Mouse (Mus musculus): Measurements from ENCODE around the gene Ggn. TPM values are rescaled to one million over a fixed set of nuclear protein-coding genes. Genes with fewer than 3 reads are reported as not detected.
"Not testable (repeated sequence)": the region's sequence is repeated elsewhere in the genome, so short reads cannot be mapped to it uniquely, and the experiment has no call there.

Gene Ggn
- under 1 TPM; 0.36 to 0.81 TPM for total RNA-seq (2021)
- long read RNA-seq, experiment 1, result 0 reads
- long read RNA-seq, experiment 2, result 0 reads

DNA sequence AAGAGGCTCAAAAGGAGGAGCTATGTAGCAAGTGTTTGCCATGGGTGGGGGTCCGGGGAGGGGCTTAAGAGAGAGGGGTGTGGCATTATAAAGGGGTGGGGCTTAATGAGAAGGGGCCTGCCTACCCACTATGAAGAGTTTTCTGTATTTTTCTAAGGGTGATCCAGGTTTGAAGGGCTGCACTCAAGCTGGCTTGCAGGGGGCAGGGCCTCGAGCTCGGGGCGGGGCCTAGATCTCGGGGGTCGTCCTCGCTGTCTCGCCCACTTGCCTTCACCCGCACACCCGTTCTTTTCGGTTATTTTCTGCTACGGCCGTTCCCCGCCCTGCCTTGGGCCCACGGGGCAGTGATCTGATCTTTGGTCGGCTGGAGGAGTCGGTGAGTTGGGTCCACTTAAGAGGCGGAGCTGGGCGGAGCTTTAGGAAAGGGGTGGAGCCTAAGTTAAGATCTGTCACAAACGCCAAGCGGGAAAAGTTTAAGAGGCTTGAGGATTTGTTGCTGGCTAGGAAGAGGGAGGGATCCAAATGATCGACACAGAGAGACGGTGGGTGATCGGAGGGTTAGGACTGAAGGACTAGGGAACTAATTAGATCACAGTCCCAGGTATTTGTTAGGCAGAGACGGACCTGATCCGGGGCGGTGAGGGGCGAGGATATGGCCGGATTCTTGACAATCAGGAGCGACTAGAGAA, at the start of gene Ggn, which contains the start of gene Spred3:
Gene Ggn, plus strand, starts transcription at position 145 of the 689 bp plus-strand sequence.
Gene Spred3, minus strand, starts transcription at position 346 of the 689 bp plus-strand sequence.
- peak in 1 of 2 experiments; percentile 71 for DNase-seq (ENCODE audit: low spot score in 2 of 2)

DNA sequence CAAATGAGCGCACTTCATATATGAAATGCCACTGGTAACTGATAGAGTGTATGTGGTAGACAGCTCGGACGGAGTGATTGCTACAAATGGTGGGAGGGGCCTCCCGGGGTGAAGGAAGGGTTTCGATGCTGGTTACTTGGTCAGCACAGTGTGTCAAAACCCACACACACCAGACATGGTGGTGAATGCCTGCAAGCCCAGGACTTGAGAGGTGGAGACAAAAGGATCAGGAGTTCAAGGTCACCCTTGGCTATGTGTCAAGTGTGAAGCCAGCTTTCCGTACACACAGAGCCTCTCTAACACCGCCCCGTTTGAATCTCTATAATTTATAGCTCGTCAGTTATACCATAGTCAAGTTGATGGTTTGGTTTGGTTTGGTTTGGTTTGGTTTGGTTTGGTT, 47.2 kb upstream of the Ggn start:
- no peak for DNase-seq (ENCODE audit: low spot score in 2 of 2)

DNA sequence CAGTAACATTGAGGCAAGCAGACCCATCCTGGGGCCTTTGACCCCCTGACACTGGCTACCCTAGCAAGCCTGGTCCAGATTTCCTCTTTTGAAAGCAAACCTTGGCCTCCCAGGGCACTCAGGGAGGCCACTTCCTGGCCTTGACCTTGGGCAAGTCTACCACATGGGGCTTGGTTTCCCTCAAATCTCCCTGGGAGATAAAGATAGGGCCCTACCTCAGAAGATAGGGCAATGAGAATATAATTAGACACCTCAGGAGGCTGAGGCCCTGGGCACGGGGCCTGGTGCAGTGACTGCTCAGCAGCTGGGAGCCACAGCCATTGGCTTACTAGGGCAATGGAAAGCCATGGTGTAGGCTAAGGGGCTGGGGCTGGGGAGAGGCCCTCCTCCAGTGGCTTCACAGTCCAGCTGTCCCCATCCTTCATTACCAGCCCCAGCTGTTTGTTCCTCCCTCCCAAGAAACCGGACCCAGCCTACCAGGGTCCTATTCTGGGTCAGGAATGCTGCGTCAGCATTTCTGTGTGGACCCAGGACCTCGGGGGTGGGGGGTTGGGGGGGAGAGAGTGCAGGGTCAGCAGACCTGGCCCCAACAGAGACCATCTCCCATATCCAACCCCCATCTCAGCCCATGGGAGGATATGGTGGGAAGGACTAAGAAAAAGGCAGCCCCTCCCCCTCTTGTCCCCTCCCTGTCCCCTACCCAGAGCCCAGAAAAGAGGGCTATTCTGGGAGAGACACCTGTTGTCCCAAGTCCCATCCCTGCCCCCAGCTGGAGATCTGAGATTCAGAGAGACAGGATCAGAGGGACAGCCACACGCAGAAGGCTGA, 46.3 kb upstream of the Ggn start:
- peak in 1 of 2 experiments; percentile 48 for DNase-seq (ENCODE audit: low spot score in 2 of 2)

DNA sequence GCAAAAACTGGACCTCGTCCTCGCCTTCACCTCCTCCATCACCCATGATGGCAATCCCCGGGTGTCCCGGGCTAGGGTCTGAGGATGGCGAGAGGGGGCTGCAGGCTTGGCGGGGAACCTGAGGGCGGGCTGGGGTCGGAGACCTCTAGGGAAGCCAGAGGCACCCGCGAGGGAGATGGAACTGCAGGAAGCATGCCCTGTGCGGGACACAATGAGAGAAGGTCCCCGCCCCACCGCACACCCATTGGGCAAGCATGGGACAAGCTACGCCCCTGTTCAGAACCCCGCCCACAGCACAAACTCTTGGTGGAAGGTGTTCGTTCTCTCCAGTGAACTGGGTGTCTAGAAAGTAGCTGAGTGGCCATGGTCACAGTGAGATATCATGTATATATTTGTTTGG, 45.0 kb upstream of the Ggn start, which contains the start of gene Ryr1:
Gene Ryr1, minus strand, starts transcription at position 210 of the 400 bp plus-strand sequence.
- peak in 1 of 2 experiments; percentile 72 for DNase-seq (ENCODE audit: low spot score in 2 of 2)

DNA sequence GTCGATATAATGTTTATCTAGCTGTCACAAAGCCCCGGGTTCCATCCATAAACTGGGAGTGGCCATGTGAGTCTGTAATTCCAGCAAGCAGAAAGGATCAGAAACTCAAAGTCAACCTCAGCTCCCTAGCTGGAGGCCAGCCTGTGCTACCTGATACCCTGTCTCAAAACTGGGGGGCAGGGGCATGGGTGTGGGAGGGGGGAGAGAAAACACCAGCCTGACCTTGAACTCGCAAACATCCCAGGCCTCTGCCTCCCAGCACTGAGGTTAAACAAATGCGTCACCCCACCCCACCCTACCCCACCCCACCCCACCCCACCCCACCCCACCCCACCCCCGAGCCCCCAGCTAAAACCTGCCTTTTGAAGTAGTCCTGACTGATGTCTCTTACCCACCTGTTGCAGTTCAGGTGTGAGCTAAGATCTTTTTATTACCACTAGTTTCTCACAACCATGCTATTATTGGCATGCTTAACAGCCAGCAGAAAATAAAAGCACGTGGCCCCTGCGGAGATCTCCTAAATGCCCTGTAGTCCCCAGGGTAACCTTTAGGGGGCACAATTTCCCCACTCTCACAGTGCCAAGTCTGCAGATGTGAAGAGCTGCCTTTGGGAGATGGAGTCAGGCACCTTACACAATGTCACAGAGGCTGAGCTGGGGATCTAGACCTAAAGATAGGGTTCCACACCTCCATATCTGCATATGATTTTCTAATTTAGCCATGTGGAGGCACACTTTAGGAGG, 43.7 kb upstream of the Ggn start:
- DNase-seq (ENCODE audit: low spot score in 2 of 2), result no peak

DNA sequence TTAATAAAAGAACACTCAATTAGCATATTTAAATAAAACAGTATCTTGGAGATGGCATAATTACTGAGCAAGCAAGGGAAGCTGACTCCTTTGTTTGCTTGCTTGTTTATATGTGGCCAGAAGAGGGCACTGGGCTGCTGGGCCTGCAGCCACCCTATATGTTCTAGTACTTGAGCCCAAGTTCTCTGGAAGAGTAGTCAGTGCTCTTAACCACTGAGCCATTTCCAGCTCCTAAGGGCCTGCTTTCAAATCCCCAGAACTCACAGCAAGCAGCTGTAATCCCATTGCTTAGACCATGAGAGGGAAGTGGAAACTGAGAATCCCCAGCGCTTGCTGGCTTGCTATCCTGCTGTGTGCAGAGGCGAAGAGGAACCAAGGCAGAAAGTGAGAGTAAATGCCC, 41.3 kb upstream of the Ggn start:
- DNase-seq (ENCODE audit: low spot score in 2 of 2), result no peak

DNA sequence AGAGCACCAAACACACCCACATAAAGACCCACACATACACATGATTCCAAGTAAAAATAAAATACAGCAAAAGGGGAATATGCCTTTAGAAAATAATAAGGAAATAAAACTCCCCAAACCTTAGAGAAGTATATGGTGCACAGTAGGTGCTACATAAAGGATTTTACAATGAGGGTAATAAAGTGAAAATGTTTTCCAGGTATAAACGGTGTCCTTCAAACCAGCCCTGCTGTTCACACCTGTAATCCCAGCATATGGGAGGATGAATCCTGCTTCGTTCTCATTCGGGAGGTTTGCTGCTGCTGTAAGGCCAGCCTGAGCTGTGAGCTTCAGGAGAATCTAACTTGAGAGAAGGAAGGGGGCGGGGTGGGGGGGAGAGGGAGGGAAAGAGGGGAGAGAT, 35.8 kb upstream of the Ggn start:
- DNase-seq (ENCODE audit: low spot score in 2 of 2), result no peak

DNA sequence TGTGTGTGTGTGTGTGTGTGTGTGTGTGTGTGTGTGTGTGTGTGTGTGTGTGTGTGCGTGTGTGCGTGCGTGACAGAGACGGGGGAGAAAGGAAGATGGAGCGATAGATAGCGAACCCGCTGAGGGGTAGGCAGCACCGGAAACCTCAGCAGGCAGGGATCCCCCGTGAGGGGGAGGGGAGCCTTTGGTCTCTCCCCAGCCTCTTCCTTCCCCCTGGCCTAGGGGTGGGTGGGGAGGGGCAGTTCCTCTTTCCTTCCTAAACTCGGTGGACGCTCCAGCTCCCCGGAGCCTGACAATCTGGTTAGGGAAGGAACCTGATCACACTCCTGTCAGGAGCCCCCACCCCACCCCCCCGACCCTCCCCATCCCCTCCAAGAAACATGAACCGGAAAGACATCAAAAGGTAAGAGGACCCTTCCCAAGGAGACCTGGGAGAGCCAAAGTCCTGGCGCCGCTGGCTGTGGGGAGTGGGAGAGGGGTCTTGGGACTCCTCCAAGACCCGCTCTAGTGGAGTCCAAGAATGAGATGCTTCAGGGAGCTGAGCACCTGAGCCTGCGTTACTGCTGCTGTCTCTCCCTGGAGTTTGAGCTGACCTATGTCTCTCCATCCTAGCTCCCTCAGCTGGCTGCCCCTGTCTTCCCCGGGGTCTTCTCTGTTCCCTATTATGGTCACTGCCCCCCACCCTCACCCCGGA, 35.2 kb upstream of the Ggn start, which contains the start of gene Rasgrp4:
Gene Rasgrp4, plus strand, starts transcription at position 159 of the 694 bp plus-strand sequence.
- DNase-seq (ENCODE audit: low spot score in 2 of 2), result no peak

DNA sequence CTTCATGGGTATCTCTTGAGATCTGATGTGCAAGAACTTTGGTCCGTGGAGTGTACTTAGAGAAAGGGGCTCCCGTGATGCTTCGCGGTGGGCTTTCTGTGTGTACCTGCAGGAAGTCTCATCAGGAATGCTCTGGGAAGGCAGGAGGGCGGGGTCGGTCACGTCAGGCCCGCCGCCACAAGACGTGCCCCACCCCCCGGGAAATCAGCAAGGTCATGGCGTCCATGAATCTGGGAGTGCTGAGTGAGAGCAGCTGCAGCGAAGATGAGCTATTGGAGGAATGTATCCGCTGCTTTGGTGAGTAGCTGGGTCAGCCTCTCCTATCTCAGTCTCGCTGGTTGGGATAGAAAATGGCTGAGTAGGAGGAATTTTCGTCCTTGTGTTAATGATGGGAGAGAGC, 32.6 kb upstream of the Ggn start:
- no peak for DNase-seq (ENCODE audit: low spot score in 2 of 2)

DNA sequence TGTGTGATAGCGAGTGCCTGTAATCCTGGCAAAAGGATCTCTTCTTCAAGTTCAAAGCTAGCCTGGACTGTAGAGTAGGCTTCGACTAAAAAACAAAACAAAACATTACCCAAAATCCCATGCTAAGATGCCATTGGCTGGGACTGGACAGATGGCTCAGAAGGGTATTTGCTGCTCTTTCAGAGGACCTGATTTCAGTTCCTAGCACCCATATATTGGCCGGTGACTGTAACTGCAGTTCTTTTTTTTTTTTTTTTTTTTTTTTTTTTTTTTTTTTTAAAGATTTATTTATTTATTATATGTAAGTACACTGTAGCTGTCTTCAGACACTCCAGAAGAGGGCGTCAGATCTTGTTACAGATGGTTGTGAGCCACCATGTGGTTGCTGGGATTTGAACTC, 30.8 kb upstream of the Ggn start:
- DNase-seq (ENCODE audit: low spot score in 2 of 2), result not testable (repeated sequence)

DNA sequence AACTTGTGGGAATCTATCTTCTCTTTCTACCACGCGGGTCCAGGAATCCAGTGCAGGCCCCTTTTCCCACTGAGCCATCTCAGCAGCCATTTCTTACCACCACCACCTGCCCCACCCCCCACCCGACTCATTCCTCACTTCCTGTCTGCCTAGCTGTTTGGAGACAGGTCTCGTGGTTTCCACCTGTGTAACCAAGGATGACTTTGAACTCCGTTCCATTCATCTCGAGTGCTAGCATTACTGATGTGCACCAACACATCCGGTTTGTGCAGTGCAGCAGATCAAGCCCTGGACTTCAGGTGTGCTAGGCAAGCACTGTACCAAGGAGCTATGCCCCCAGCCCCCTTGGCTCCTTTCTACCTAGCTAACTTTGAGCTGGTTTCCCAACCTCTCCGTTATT, 28.6 kb upstream of the Ggn start:
- no peak for DNase-seq (ENCODE audit: low spot score in 2 of 2)

DNA sequence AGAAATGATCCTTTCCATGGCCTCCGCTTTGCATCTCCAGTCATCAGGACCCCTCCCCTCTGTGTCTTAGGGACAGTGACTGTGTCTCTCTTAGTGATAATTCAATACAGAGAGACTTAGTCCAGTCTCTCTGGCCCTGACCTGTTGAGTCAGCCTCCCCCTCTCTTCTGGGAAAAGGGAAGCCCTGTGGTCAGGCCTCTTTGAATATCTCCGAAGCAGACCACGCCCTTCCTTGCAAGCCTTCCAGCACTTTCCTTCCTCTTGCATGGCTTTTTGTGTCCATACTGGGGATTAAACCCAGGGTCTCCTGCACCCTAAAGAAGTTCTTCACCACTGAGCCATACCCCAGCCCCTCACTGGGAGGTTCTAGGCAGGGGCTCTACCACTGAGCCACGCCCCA, 26.0 kb upstream of the Ggn start:
- DNase-seq (ENCODE audit: low spot score in 2 of 2), result no peak

DNA sequence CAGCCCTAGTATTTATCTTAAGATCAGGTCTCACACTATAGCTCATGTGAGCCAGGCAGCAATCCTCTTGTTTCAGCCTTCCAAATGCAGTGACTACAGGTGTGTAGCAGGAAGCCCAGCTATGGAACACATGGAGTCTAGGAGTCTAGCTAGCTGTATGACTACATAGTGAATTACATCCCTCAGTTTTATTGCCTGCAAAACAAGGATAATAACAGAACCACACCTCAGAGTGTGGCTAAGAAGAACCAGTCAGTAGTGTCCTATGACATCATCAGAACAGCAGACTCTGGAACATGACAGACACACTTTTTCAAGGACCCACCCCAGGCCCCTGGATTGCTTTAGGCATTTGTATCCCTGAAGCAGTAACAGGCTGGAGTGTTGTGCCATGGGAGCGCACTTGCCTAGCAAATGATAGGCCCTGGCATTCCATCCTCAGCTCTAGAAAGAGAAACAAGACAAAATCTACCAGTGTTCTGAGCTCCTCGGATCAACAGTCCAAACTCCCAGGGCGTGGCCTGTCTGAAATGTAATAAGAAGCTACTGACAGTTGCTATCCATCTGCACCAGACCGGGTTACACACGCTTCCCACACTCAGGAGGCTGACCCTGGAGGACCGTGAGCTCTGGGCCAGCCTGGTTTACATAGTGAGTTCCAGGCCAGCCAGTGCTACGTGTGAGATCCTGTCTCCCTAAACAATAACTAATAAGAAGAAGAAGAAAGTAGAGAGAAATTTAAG, 23.2 kb upstream of the Ggn start:
- no peak for DNase-seq (ENCODE audit: low spot score in 2 of 2)

DNA sequence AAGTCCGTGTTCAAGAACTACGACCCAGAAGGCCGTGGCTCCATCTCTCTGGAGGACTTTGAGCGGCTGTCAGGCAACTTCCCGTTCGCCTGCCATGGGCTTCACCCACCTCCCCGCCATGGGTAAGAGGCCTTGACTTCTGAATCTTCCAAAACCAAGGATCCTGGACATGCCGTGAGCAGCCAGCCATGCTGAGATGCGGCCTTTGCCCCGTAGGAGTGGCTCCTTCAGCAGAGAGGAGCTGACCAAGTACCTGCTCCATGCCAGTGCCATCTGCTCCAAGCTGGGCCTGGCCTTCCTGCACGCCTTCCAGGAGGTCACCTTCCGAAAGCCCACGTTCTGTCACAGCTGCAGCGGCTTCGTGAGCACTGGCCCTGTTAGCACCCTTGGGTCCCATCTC, 21.2 kb upstream of the Ggn start:
- no peak for DNase-seq (ENCODE audit: low spot score in 2 of 2)

DNA sequence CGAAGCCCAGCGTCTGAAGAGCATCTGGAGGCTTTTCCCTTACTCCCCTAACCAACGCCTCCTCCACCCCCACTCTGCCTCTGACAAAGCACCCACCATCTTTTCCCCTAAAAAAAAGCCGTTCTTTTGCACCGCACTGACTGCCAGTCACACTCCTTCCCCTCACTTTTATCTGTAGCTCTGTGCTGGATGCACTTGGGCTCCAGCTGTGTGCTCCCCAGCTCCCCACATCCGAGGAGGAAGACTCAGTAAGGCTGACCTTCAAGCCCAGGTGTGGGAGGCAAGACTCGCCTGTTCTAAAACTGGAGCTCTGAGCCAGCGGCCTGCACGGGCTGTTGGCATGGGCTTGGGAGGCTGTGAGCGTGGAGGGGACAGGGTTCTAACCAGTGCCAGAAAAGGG, 18.5 kb upstream of the Ggn start:
- DNase-seq (ENCODE audit: low spot score in 2 of 2), result no peak

DNA sequence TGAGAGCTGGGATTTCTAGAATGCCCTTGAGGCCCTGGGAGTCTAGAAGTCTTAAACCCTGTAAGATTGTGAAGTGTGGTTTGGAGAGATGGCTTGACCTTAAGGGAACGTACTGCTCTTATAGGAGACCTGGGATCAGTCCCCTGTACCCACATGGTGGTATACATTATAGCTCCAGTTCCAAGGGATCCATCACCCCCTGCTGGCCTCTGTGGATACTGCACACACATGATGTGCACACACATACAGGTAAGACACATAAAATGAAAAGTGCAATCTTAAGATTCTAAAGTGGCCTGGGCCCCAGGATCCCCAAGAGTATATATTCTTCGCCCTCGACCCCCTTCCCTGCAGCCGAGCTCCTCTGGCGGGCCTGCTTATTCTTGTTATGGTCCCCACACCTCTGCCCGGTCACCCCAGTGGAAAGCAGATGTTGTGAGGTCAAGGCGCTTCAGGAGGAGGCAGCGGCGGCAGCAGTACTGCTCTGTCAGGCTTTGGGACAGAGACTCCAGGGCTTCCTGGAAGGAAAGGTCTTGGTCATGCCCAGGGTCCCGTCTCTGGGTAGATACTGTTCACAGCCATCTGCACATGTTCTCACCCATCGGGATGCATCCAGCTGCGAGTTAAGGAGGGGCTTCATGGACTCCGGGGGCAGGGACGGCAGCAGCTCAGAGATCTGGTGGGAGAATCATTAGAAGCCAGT, 15.8 kb upstream of the Ggn start:
- no peak for DNase-seq (ENCODE audit: low spot score in 2 of 2)

DNA sequence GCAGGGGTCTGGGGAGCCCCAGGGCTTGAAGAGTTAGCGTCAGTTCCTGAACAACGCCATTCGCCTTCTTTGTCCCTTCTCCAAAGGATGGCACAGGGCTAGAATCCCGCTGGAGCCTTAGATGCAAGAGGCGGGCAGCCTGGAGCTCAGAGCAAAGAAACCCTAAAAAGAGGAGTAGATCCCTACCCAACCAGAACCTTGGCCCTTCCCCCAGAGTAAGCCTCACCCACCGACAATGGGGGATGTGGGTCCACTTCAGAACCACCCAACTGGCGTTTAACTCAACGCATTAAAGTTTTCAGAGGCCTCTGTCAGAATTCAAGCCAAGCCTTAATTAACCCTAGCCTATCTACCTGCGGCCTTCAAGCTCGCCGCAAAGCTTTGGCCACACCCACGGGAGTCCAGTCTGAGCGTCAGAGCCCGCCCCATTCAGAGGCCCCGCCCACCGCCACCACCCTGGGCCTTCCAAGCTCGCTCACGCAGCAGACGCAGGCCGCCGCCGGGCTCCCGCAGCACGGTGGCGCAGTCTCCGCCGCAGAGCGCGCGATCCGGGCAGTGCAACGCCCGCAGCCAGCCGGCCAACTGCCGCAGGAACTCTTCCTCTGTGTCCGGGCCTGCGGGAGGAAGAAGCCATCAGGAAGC, 14.7 kb upstream of the Ggn start:
- DNase-seq (ENCODE audit: low spot score in 2 of 2), result peak; percentile 73 to 88

DNA sequence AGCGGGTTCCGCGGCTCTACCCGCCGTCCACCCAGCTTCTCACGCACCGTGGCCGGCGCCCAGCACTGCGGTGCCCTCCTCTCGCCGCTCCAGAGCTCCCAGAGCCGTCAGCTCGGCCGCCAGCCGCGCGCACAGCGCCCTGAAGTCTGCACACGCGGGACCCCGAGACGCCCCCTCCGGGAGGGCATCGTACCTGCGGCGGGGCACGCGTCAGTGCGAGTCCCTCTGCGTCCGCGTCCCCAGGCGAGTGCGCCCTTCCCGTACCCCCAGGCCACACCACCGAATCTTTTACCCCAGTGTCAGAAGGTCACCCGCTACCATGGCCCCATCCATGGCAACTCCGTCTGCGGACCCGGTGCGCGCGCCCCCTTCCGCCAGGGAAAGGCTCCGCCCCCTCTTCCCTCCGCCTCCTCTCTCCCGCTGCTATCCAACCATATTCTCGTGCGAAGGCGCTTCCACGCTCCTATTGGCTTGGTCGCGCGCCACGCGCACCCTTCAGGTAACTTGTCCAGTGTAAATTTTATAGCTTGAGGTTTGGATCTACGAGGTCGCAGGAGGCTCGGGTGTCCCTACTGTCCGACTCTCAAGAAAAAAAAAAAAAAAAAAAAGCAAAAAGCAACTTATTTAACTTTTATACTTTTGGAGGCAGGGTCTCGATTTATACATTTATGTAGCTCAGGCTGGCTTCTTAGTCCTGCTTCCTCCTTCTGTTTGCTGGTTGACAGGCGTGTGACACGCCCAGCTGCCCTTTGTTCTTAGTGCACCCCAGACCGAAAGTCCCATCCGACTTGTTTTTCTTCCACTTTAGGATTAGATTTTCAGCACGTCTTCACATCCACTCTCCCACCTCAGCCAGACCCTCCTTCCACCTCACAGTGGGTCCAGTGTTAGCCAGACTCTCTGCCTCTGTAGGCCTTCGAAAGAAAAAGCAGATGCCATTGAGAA, 13.9 kb upstream of the Ggn start, which contains the start of gene Fam98c:
Gene Fam98c, minus strand, starts transcription at position 397 of the 945 bp plus-strand sequence.
- peak; percentile 60 to 82 for DNase-seq (ENCODE audit: low spot score in 2 of 2)

Data from gastrocnemius, postnatal 4 days (tissue).